Mouse (Mus musculus): ENCODE results near the gene Aes. TPM values are rescaled to one million over a fixed set of nuclear protein-coding genes. Genes with fewer than 3 reads are reported as not detected.
A peak's percentile ranks its signal among the peaks of the same experiment; 100 is the strongest.

Gene Aes
- total RNA-seq, 2 experiments from 2014 or later = 630 to 638 TPM

DNA sequence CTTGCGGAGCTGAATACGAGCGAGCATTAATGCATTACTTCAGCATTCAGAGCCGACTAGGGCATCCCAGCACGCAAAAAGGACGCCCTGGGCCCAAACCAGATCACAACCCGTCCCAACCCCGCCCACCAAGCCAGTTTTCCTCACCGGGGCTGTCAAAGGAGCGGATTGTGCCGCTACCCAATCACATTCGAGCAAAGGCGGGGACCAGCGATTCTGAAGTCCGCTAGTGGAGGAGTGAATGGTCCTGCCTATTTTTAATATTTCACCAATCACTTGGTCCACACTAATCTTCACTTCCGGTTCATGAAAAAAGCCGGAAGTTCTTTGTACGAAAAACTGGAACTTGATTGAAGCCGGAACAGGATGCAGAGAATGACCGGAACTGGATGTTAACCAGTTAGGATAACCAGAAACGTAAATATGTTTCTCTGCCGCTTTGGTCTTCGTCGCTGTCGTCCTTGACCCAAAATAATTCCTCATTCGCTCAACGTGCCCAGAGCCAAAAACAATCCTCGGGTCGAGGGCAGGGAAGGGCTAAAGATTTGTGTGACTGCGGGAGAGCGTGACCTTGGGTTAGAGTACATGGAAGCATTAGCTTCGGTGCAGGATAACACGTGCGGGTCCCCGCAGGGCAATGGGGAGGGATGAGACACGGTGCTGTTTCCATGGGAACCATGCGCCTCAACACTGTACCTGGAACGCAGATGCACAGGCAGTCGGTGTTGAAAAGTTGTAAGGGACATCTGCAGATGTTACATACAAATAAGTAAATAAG lies 46.9 kb downstream of the Aes start, which contains the start of gene BC025920:
Gene BC025920, plus strand, starts transcription at position 297 of the 778 bp plus-strand sequence.
- DNase-seq (ENCODE audit: low spot score in 2 of 2) = peak; percentile 93 to 99
- intact Hi-C loops (cut with DNase I) = loop anchor here (1.0 to 10.0 kb wide), 3 partner anchors 35 to 569 kb away; no protein-coding TSS in a partner anchor

DNA sequence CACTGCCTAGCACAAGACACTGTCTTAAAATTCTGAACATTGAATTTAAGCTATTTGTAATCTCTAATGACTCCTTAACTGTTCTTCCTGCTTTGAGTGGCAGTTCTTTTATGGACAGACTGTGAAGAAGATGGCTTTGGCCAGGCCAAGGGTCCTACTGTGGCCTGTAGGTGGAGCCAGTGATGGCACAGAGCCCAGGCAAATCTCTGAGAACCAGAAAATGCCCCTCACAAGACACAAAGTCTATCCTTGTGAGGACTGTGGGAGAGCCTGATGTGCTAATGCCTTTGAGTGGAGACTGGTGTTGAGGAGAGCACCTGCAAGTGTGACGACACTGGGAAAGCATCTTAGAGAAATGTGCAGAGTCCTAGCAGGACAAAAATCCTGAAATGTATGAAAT lies 49.0 kb downstream of the Aes start:
- intact Hi-C loops (cut with DNase I) = loop anchor here (10.0 kb wide), 1 partner anchor 566 kb away; no protein-coding TSS in a partner anchor
- no peak for DNase-seq (ENCODE audit: low spot score in 2 of 2)

DNA sequence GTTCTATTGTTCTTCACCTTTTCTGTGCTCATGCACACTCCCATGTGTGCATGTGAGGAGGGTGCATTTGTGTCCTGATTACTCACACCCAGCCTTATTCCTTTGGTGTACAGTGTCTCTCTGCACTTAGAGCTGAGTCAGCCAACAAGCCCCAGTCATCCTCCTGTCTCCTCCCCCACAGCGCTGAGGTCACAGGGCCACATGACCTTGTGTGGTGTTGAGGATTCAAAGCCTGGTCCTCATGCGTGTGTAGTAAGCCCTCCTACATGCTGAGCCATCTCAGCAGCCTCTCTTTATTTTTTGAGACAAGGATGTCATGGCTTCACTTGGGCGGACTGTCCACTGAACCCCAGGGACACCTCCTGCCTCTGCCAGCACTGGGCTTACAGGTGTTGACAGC lies 53.5 kb downstream of the Aes start:
- intact Hi-C loops (cut with DNase I) = no loop called here
- DNase-seq (ENCODE audit: low spot score in 2 of 2) = no peak

DNA sequence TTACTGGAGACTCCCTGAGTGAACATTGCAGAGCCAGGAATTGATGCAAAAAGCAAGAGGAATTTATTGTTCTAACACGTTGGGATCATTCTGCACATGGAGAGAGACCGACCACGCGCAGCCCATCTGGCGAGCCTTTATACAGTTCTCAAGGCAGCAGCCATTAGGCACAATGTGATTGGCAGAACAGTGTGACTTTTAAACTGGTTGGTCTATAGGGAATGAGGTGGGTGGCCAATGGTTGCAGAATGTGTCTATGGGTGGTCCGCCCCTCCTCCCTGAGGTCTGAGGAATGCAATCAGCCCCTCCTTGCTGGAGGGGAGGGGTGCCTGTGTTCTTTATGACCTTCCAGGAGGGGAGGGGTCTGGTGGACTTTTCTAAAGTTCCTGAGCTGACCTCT lies 56.2 kb downstream of the Aes start:
- no peak for DNase-seq (ENCODE audit: low spot score in 2 of 2)
- intact Hi-C loops (cut with DNase I) = no loop called here

Other genes starting within 250 kb of the Aes start
- gene Cactin, start 238.4 kb upstream of the Aes start, total RNA-seq (2021) = 10 to 100 TPM; 27.8 to 28.4 TPM
- gene Tbxa2r, start 230.8 kb upstream of the Aes start, total RNA-seq (2021) = 1 to 10 TPM; 1.2 to 1.4 TPM
- under 1 TPM; 0.92 to 0.96 TPM for gene Gipc3, start 216.2 kb upstream of the Aes start, total RNA-seq (2021)
- 10 to 100 TPM; 23.5 to 28.4 TPM for gene Hmg20b, start 209.0 kb upstream of the Aes start, total RNA-seq (2021)
- gene Mfsd12, start 202.0 kb upstream of the Aes start, total RNA-seq (2021) = 10 to 100 TPM; 39.3 to 41.1 TPM
- 1 to 10 TPM in 1 of 2 experiments, under 1 TPM in 1; 0.78 to 2.2 TPM for gene 4930404N11Rik, start 193.7 kb upstream of the Aes start, total RNA-seq (2021)
- gene Fzr1, start 181.0 kb upstream of the Aes start, total RNA-seq (2021) = 10 to 100 TPM; 63.5 to 70.2 TPM
- 10 to 100 TPM; 83.7 to 87.7 TPM for gene Dohh, start 175.1 kb upstream of the Aes start, total RNA-seq (2021)
- 1 to 10 TPM; 3.5 to 4.2 TPM for gene Gm48551, start 175.0 kb upstream of the Aes start, total RNA-seq (2021)
- 1 to 10 TPM; 4.0 to 4.1 TPM for gene Gm48552, start 170.5 kb upstream of the Aes start, total RNA-seq (2021)
- gene Smim24, start 166.4 kb upstream of the Aes start, total RNA-seq (2021) = 1 to 10 TPM in 1 of 2 experiments, under 1 TPM in 1; 0.89 to 1.5 TPM
- gene Nfic, start 103.9 kb upstream of the Aes start, total RNA-seq (2021) = 10 to 100 TPM; 81.1 to 87.3 TPM
- gene Celf5, start 76.8 kb upstream of the Aes start, total RNA-seq (2021) = 100 to 1,000 TPM; 285 to 286 TPM
- 10 to 100 TPM; 76.4 to 77.0 TPM for gene Ncln, start 63.1 kb upstream of the Aes start, total RNA-seq (2021)
- under 1 TPM; 0.53 to 0.73 TPM for gene S1pr4, start 59.4 kb upstream of the Aes start, total RNA-seq (2021)
- 1 to 10 TPM; 2.0 to 3.1 TPM for gene Gna15, start 35.3 kb upstream of the Aes start, total RNA-seq (2021)
- gene Gna11, start 14.3 kb upstream of the Aes start, total RNA-seq (2021) = 100 to 1,000 TPM; 101 to 107 TPM
- 10 to 100 TPM; 28.8 to 30.3 TPM for gene Tle2, start 15.1 kb downstream of the Aes start, total RNA-seq (2021)
- 1 to 10 TPM; 4.2 to 5.8 TPM for gene Tle6, start 41.6 kb downstream of the Aes start, total RNA-seq (2021)
- gene BC025920, start 46.8 kb downstream of the Aes start, total RNA-seq (2021) = 1 to 10 TPM; 3.1 to 3.8 TPM
- 10 to 100 TPM; 22.1 to 25.3 TPM for gene Sirt6, start 68.3 kb downstream of the Aes start, total RNA-seq (2021)
- 10 to 100 TPM; 35.9 to 36.7 TPM for gene Ankrd24, start 69.1 kb downstream of the Aes start, total RNA-seq (2021)
- gene Gm10778, start 89.6 kb downstream of the Aes start, total RNA-seq (2021) = 1 to 10 TPM; 4.6 to 4.8 TPM
- gene Zfp433, start 145.3 kb downstream of the Aes start, total RNA-seq (2021) = 1 to 10 TPM; 7.2 to 8.3 TPM
- gene Gm3055, start 211.7 kb downstream of the Aes start, total RNA-seq (2021) = 1 to 10 TPM; 8.5 to 9.1 TPM

Measured in left cerebral cortex, postnatal 25 days (tissue).